Mouse (Mus musculus) gonadal fat pad, adult 2 months (tissue): ENCODE data around the gene Hist1h2bf. TPM values are rescaled to one million over a fixed set of nuclear protein-coding genes. Genes with fewer than 3 reads are reported as not detected.
"Not testable (repeated sequence)": the region's sequence is repeated elsewhere in the genome, so short reads cannot be mapped to it uniquely, and the experiment has no call there.

Experiments used
- DNase-seq: peaks from one replicate; pipeline ENCODE4 v3.0.0-alpha.2; 2012; ENCODE audit warnings: low read depth
- polyA plus RNA-seq: library from polyadenylated mRNA; depleted of rRNA; stranded (reverse); fragments of >200 nt; gene quantifications from 2 replicates; pipeline ENCODE4 v1.2.3, GENCODE M21; 2012; rRNA removed

Gene Hist1h2bf
- polyA plus RNA-seq, result 2.0 and 2.9 TPM in 2 replicates

DNA sequence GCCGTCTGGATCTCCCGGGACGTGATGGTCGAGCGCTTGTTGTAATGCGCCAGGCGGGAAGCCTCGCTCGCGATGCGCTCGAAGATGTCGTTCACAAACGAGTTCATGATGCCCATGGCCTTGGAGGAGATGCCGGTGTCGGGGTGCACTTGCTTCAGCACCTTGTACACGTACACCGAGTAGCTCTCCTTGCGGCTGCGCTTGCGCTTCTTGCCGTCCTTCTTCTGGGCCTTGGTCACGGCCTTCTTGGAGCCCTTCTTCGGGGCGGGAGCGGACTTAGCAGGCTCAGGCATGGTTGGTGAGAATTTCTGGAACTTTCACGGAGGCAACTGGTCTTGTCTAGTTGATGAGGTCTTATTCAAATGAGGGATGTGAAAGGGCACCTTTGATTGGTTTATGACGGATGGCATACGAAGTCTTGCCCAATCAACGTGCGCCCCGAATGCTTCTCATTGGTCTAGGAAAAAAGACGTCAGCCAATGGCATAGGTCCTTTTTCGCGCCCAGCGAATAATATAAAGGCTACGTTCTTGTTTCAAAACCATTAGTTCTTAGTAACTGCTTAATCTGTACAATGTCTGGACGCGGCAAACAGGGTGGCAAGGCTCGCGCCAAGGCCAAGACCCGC, at the start of gene Hist1h2bf, which contains the start of gene Hist1h2ad:
Gene Hist1h2bf (minus strand): TSS at position 299 of the 627 bp plus-strand sequence.
Gene Hist1h2ad (plus strand): TSS at position 484 of the 627 bp plus-strand sequence.
- not testable (repeated sequence) for DNase-seq

DNA sequence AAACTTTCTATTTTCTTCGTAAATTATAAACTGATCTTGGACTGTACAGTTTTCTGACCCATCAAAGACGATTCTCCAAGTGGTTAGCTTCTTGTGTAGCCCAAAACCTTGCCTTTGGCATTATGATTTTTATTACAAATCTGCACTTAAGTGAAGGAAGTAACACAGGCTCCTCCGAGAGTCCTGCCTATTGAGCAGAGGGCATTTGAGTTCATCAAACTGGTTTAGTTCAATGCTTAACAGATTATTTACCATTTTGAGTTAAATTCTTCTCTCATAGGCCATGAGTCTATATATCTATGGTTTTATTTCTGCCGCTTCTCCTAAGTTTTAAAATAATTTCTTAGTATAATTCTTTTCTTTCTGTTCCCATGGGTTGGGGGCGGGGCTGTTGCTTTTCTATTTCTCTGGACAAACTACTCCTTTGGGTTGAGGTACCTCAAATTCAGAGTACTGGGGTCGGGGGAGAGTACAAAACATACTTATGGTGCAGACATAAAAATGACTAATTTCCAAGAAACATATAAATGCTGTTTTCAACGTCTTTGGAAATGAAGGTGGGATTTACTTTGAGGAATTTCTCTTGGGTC, 49.0 kb upstream of the Hist1h2bf start:
- no peak for DNase-seq

DNA sequence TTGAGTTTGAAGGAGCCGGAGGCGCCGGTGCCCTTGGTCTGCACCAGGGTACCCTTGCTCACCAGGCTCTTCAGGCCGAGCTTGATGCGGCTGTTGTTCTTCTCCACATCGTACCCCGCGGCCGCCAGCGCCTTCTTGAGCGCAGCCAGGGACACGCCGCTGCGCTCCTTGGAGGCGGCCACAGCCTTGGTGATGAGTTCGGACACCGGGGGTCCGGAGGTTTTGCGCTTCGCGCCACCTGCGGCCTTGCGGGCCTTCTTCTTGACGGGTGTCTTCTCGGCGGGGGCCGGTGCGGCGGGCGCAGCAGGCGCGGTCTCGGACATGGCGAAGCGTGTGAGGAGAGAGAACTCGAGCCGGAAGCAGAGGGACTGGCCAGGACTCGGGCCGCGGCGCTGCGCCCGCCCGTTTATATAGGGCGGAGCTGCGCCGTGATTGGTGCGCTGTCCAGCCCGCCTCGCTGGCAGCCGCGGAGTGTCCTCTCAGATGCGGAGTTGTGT, 48.2 kb upstream of the Hist1h2bf start, which contains the start of gene Hist1h1e:
Gene Hist1h1e (minus strand): TSS at position 384 of the 497 bp plus-strand sequence.
- peak; percentile 44 for DNase-seq

DNA sequence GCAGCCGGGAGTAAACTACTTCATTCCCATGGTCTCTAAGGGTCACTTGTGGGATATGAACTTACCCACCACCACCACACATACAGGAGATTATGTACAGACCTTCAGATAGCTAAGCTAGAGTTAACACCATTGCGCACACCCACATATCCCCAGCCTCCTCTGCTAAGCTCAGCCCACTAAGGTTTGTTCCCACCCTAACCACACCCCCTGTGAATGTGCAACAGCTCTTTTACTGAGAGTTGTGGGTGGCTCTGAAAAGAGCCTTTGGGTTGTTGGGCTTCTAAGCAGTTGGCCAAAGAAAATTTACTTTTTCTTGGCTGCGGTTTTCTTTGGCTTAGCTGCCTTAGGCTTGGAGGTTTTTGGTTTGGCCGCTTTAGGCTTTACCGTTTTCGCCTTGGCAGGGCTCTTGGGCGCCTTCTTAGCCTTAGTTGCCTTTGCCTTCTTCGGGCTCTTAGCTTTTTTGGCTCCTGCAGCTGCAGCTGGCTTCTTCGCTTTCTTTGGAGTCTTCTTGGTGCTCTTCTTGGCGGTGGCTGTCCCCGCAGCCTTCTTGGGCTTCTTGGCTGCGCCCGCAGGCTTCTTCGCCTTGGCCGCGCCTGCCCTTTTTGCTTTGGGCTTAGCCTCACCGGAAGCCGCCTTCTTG, 47.7 kb upstream of the Hist1h2bf start:
- DNase-seq, result peak; percentile 79

DNA sequence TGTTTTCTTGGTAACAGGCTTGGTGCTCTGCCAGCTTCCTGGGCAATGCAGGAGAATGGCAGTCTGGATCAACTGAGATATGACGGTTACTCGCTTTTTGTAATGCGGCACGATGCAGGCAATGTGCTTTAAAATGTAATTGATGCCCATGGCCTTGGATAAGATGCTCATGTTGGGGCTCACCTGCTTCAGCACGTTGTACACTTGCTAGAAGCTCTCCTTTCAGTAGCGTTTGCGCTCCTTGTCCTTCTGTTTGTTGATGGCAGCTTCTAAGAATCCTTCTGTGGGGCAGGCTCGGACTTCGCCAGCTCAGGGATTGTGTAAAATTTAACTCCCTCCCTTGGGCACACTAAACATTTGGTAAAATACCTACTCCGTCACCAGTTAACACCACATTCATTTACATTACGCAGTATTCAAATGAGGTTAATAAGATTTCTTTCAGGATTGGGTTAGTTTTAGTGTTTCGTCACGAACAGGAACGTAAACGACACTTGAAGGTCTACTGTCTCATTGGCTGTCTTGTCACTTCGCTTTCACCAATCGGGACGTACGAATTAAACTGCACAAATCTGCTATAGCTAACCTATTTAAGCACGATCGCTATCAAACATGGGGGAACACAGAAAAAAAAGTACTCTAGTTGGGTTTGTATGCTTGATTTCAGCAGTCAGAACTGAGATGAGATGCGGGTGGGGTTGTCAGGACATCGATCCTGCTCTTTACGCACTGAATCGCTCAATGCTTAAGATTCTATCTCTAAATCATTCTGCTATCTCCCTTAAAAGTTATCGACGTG, 46.9 kb upstream of the Hist1h2bf start, which contains the start of gene Hist1h2be:
Gene Hist1h2be (minus strand): TSS at position 392 of the 799 bp plus-strand sequence.
- DNase-seq, result peak; percentile 78

DNA sequence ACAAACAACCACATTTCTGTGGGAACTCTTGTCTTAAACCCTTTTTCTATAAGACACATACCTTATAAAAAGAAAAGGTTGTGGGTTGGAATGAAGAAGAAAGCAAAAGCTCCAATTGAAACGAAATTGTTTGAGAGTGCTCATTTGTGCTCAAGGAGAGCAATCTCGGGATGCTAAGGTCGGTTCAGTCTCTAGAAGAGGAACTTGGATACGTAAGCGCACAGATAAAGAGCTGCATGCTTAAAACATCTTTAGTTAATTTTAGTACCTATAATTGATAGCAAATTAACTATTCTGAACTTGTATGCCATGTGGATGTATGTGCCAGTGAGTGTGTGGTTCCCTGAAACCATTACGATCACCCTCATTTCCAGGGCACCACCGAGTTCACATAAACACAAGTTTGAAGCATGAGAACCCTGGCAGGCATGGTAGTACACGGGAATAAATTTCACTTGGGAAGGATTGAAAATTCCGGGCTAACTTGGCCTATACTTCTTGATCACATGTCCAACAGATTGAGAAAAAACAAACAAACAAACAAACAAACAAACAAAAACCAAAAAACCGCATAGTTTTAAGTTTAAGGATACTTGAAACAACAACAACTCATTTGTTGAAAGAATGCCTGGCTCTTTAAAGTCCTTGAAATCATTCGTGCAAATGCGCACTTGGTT, 46.2 kb upstream of the Hist1h2bf start:
- DNase-seq, result no peak

DNA sequence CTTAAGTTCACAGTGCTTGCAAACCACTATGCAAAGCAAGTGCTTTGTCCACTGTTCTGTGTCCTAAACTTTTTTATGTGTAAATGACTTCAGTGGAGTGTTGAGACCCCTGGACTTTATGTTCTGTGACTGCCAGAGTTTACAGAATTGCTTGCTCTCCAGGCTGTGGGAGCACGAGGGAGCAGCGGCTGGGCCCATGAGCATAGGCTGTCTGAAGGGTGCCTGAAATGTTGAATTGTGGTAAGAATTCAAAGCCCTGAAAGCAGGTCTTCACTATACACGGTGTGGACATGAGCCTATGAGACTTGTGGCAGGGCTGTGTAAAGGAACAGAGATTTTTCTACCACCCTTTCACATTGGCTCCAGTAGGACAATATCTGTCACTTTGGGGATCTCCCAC, 37.6 kb upstream of the Hist1h2bf start:
- no peak for DNase-seq

DNA sequence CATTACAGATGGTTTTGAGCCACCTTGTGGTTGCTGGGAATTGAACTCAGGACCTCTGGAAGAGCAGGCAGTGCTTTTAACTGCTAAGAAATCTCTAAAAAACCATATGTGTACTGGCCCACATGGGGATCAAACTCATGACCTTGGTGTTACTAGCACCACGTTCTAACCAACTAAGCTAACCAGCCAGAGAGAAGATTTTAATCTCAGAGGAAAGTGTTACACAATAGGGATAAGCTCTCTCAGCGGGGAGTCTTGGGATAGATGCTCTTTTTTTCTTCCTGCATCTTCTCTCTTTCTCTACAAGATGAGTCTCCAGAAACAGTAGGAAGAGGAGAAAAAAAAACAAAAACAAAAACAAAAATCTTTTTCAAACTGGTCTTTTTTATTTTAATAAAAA, 36.4 kb upstream of the Hist1h2bf start:
- DNase-seq, result no peak

DNA sequence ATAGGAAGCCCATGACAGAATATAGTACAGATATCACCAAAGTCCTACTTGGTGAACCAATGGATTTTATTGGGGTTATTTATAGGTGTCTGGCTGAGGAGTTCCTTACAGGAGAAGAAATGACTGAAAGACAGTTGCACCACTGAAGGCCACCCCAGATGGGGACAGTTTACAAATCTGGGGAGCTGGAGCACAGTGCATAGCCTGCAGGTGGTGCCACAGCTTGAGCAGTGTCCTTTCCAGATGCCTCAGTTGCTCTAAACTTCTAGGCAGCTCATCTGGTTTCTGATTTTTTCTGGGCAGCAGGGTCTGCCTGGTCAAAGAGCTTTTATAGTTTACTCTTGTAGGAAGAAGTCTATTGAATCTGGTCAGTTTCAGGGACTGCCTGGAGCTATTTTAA, 35.8 kb upstream of the Hist1h2bf start:
- DNase-seq, result no peak

DNA sequence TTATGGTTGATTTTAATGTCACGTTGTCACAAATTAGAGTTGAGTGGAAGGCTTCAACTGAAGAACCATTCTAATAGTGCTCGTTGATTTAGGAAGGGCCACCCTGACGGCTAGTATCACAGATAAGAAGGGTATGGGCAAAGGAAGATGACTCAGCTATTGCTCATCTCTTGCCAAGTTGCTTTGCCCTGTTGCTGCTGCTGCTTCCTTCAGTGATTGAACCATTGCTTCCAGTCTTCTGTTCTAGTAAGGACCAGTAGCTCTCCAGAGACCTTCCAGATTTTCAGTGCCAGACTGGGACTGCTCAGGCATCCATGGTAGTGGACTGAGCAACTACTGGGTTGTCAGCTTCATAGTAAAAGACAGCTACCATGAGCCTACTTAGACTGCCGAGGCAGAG, 35.2 kb upstream of the Hist1h2bf start:
- no peak for DNase-seq

DNA sequence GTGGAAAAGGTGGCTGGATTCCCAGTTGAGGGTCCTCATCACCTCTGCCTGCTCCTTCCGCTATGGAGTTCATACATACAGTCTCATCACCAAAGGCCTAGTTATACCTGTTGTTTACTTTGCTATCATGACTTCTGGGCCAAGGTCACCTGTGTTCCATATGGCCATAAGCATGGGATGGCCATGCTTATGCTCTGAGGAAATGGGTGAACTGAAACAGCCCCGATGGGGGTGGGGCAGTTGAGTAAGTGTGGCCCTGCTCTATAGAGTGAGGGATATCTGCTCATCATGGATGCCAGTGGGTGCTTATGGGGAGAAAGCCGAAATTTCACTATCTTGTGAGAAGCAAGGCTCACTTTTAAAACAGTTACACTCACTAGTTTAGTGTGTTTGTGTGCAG, 31.1 kb upstream of the Hist1h2bf start:
- DNase-seq, result no peak

DNA sequence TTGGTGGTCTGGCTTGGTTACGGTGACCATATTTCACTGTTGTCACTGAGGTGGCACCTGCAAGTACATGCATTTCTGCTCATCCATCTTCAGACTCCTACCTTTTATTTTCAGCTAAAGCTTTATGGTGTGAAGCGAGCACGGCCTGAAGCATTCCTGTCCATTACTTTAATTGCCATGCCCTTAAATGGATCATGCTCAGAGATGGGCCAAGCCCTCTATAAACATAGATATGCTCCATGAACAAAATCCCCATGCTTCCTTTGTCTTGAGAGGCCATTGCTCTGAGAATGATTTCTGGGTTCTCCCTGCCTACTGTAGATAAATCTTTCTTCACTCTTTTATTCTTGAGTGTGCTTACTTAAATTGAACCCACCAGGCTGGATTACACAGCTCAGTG, 30.5 kb upstream of the Hist1h2bf start:
- DNase-seq, result no peak

DNA sequence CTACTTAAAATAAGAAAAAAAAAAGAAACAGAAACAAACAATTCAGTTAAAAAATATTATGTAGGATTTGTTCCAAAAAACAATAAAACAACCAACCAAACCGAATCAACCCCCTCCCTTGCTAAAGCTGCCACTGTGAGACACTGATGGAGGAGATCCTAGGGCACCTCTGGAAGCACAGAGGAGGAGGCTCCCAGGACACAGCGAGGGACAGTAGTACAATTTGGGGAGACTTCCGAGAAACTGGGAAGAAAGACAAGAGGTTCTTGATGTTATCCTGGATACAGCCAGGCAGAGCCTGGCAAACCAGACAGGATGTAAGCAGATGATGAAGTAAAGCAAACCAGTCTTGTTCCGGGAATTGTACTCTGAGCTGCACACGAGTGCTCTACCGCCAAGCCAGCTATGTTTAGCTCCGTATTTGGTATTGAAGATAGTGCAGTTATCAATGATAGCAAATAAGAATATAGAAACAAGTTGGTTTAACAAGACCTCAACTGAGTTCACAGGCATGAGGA, 29.2 kb upstream of the Hist1h2bf start:
- no peak for DNase-seq

DNA sequence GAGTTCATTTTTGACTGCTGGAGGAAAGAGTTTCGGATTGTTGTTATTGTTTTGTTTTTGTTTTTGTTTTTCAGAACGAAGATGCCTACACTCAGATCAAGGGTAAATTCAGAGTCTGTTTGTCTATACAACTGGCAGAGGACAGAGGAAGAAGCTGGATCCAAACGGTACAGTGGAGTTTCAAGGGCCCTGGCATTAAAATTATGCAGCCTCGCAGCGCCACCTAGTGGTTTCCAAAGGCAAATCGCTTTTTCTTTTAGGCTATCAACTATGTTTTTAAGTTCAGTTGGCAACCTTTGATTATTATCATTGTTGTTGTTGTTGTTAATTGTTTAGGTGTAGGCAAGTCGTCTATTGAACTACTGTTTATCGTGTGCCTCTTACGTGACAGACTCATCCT, 24.0 kb upstream of the Hist1h2bf start:
- DNase-seq, result no peak

DNA sequence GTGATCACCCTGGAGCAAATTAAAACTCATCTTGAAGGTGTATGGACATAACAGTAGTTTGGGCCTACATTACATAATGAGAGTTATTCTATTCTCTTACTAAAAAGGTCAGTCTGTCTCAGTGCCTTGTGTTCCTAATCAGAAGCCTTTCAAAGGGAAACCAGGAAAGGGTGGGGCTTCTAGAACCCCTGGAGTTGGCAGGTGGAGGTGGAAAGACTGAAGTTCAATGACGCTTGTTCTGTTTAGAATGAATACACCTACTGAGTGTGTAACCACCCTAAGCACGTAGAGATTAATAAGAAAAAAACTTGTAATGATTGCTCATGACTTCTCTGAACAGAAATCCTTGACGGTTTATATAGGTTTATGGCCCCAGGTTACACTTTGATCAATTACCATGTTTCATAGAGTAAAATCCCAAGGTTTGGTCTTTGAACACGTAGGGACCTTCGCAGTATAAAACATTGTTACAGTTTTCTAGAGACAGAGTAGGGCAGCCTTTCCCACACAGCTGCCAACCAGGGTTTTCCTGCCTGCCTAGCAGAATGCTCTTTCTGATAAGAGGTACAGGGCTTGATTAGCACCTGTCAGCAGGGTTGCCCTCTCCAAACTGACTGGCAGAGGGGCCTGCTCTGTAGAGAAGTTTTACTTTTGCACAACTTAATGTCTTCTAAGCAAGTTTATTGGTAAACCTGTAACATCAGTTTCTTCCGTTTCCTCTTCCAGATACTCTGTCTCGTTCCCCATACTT, 21.8 kb upstream of the Hist1h2bf start:
- DNase-seq, result no peak

DNA sequence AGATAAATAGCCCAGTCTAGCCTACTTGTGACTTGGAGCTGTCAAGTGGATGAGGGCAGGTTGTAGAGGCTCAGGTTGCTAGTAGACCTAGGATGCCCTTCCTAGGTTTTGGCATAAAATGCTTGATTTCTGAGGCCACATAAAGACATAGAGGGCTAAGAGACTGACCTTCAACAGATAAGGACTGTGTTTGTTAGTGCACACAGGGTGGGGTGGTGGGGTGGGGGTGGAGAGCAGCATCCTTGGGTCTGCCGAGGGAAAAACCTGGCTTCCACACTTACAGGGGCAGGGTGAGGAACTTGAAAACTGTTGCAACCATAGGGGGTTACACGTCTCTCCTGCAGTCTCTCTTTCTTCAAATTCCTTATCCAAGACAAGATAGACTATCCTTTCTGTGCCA, 21.2 kb upstream of the Hist1h2bf start:
- DNase-seq, result no peak

DNA sequence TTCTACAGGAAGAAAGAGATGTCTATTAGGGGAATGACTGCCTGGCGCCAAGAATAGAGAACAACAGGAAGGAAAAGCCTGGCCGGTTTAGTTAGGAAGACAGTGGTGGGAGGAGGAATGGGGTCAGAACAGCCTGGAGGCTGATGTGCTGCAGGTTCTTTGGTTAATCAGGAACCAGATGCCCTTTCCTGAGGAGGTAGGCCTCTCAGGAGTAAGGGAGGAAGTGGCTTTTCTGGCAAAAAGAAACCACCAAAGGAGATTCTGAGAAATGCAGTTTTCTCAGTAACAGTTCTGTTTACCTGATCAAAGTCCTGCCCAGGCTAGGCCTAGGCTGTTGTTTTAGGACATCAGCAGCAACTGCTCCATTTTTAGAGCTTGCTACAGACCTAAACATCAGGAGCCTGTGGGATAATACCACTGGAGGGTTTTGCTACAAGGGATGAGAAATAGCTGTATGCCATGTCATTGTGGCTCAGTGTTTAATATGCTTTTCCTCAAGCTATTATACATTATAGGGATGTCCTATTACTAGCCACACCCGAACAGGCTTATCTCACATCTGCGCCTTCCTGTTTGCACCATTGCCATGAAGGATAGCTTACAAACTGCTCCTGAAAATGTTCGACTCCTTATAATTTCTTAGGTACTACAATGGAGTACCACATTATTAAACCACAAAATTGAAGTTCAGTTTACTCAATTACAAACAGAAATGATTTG, 19.2 kb upstream of the Hist1h2bf start:
- DNase-seq, result no peak

DNA sequence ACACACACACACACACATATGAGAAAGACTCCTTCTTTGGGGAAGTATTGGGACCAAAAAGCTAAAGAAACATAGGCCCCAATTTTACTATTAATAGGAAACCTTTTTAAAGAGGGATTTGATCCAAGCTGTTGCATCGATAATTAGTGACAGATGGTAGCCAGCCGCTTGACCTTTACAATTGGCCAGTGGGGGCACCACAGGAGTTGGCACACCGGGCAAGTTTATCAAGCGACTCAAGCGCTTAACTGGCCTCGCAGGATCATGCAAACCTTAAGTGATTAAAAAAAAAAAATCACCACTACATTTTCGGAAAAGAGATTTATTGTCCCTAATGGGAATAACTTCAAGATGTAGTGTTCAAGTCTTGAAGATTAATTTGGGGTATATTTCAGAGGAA, 18.6 kb upstream of the Hist1h2bf start:
- DNase-seq, result no peak

DNA sequence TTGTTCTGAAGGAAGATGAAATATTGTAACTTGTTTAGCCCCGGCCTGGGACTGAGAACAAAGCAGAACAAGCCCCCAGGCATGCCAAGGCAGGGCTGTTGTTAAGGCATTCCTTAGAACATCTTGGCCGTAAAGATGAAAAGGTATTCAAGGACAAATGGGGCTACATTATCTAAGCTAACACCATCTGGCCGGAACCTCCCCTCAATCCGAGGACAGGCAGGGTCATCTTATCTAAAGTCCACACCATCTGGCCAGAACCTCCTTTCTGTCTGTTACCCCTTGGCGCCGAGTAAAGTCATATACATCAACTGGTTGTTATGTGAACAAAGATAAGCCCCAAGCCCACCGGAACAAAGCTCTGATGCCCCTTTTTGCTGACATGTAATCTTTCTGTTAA, 17.9 kb upstream of the Hist1h2bf start:
- DNase-seq, result not testable (repeated sequence)

DNA sequence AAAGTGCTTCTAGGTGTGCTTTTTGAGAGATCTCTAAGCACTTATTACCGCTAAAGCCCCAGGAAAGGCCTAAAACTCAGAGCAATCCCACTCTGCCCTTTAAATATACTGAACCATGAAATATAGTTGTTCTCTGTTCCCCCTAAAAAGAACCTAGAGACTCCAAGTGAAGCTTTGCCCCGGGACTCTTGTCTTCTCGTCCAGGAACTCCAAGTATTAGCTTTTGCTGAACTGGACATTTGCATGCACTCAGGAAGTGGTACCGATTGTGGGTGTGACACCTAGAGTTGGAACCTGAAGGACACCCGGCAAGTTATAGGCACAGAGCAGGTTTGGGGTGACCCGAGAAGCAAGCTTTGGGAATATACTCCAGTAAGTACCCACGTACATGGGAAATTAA, 17.2 kb upstream of the Hist1h2bf start:
- no peak for DNase-seq
